Mouse (Mus musculus): ENCODE data around the gene Olfr23. TPM values are rescaled to one million over a fixed set of nuclear protein-coding genes. Genes with fewer than 3 reads are reported as not detected.
"Not testable (repeated sequence)": the region's sequence is repeated elsewhere in the genome, so short reads cannot be mapped to it uniquely, and the experiment has no call there.

Gene Olfr23
- not detected in 2 replicates for polyA plus RNA-seq (2015; fragmentation: Nextera tagmentation; extraction: Ambion mirVana)

DNA sequence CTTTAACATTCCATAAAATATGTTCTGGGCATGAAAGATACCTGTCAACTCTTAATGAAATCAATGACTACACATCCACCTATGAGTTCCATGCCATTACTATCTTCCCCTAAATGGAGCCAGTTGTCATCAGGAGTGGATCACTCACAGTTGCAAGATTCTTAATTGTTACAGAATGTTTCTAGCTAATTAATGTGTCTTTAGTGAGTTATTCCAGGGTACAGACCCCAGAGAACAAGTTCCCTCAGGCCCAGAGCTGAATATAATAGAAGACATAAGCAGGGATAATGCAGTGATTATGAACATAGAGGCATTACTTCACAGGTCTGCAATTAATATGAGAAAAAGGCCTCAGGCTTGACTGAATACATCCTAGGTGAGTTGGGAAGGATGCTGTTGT is at the start of gene Olfr23:
TSS of gene Olfr23 (plus strand) at position 301 of the 400 bp plus-strand sequence.
- peaks cover 18% of the 10 kb centered on the region for H3K9me3 ChIP-seq
- no peaks in the 10 kb centered on the region for H3K27me3 ChIP-seq
- H3K4me3 ChIP-seq (replicated peaks) = no peak within 1 kb of the TSS
- no peaks in the 10 kb centered on the region for H3K4me1 ChIP-seq (replicated peaks)
- H3K4me2 ChIP-seq (replicated peaks) = no peak within 1 kb of the TSS
- no peaks in the 10 kb centered on the region for H3K36me3 ChIP-seq
- ATAC-seq = no peak
- H3K9ac ChIP-seq (replicated peaks) = no peak within 1 kb of the TSS
- H3K27ac ChIP-seq = no peak within 1 kb of the TSS

DNA sequence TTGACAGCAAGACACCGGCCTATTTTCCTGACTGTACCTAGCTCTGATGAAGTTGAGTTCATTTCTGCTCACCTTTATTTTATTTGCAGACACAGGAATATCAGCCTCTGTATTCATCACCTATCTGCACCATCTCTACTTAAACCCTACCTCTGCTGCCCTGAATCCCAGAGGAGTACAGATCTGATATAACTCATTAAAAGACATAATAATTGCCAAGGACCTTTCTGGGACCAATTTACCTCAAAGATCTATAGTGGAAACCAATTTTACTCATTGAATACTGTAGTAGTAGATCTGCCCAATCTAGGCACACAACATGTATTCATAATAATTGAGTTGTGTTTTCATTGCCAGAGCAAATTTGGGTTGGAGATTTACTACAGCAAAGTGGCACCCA is 45.8 kb upstream of the Olfr23 start, which contains the start of gene Olfr394:
TSS of gene Olfr394 (minus strand) at position 101 of the 400 bp plus-strand sequence.
- Histone ChIP-seq H3K4me1 (replicated peaks) (no peaks in the 10 kb centered on the region), H3K4me3 (replicated peaks) (no peak within 1 kb of the TSS), H3K36me3 (no peaks in the 10 kb centered on the region), H3K9me3 (peaks cover 11% of the 10 kb centered on the region; the same call in 1 of the 2 replicates), H3K27ac (no peak within 1 kb of the TSS), H3K9ac (replicated peaks) (no peak within 1 kb of the TSS), H3K27me3 (no peaks in the 10 kb centered on the region), H3K4me2 (replicated peaks) (no peak within 1 kb of the TSS)
- 75% methylated on average over 1 of the region's 1 CpGs for WGBS
- ATAC-seq = no peak

DNA sequence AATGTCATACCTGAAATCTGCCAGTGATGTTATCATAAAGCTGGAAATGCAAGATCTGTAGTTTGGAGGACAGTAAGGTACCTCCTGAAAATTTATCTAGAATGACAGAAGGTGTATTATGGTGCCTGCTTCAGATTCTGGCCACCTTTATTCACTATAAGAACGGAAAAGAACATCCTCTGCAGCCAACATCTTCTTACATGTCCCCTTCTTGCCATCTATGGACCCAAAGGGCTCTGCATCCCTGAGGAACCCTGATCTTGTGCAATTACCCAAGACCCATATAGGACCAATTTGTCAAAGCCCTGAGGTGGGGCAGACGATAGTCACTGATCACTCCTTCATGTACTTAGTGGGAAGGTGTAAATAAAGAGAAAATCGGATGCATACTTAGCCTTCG is 27.3 kb upstream of the Olfr23 start, which contains the start of gene Olfr395:
TSS of gene Olfr395 (minus strand) at position 101 of the 400 bp plus-strand sequence.
- not testable (repeated sequence) for H3K36me3 ChIP-seq; H3K4me2 ChIP-seq (replicated peaks); H3K9ac ChIP-seq (replicated peaks); H3K4me3 ChIP-seq (replicated peaks); H3K27ac ChIP-seq; H3K27me3 ChIP-seq; ATAC-seq; H3K4me1 ChIP-seq (replicated peaks); H3K9me3 ChIP-seq
- 78% methylated on average over 4 of the region's 4 CpGs for WGBS

DNA sequence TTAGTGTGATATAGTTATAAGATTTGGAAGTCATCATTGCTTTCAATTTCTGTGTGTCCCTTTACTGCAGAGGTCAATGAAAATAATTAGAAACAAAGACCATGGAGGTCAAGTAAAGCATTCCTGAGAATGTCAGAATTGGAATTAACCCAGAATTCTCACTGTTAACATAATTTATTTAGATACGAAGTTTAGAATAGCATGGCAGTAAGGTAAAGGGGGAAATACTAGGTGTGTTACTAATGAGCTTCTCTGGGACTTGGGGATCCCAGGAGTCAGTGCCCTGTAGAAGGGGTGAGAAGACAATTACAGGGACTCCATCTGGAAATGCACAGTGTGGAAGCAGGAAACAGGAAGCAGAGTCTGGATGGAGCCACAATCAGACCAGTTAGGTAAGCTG is 24.0 kb downstream of the Olfr23 start, which contains the start of gene Olfr397:
TSS of gene Olfr397 (plus strand) at position 301 of the 400 bp plus-strand sequence.
- Histone ChIP-seq H3K9me3 (peaks cover 15% of the 10 kb centered on the region; the same call in 1 of the 2 replicates), H3K27ac (no peak within 1 kb of the TSS), H3K4me1 (replicated peaks) (no peaks in the 10 kb centered on the region), H3K4me3 (replicated peaks) (no peak within 1 kb of the TSS), H3K27me3 (no peaks in the 10 kb centered on the region), H3K4me2 (replicated peaks) (no peak within 1 kb of the TSS), H3K9ac (replicated peaks) (no peak within 1 kb of the TSS), H3K36me3 (no peaks in the 10 kb centered on the region)
- no peak for ATAC-seq
- WGBS = 75% methylated on average over 1 of the region's 1 CpGs

DNA sequence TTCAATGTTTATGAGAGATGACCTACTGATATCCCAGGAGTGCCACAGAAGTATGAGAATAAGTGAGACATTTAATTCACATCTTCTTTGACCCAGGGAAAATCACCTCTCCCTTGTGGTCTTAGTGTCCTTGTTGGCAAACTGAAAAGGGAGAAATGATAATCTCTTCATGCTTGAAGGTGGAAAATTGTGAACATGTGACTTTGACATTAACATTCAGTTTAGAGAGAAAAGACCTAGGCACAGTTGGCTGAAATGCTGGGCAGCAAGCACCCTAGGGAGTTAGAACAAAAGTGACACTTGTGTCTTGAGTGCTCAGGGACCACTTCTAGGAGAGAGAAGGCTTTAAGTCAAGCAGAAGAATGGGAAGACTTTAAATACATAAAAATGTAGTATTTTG is 53.8 kb downstream of the Olfr23 start, which contains the start of gene Olfr398:
TSS of gene Olfr398 (minus strand) at position 101 of the 400 bp plus-strand sequence.
- H3K4me2 ChIP-seq (replicated peaks) = no peak within 1 kb of the TSS
- H3K27ac ChIP-seq = no peak within 1 kb of the TSS
- no peaks in the 10 kb centered on the region for H3K4me1 ChIP-seq (replicated peaks)
- no peak for ATAC-seq
- no peaks in the 10 kb centered on the region for H3K36me3 ChIP-seq
- H3K9me3 ChIP-seq = peaks cover 24% of the 10 kb centered on the region
- no peaks in the 10 kb centered on the region for H3K27me3 ChIP-seq
- H3K9ac ChIP-seq (replicated peaks) = no peak within 1 kb of the TSS
- no peak within 1 kb of the TSS for H3K4me3 ChIP-seq (replicated peaks)

Other genes starting within 250 kb of the Olfr23 start
- gene Zfp735, start 247.9 kb upstream of the Olfr23 start, polyA plus RNA-seq (2015; fragmentation: Nextera tagmentation; extraction: Ambion mirVana) = not detected in 2 replicates
- gene Olfr389, start 156.0 kb upstream of the Olfr23 start, polyA plus RNA-seq (2015; fragmentation: Nextera tagmentation; extraction: Ambion mirVana) = not detected in 2 replicates
- gene Olfr390, start 153.7 kb upstream of the Olfr23 start, polyA plus RNA-seq (2015; fragmentation: Nextera tagmentation; extraction: Ambion mirVana) = not detected in 2 replicates
- gene Olfr391-ps, start 133.6 kb upstream of the Olfr23 start, polyA plus RNA-seq (2015; fragmentation: Nextera tagmentation; extraction: Ambion mirVana) = not detected in 2 replicates
- not detected in 2 replicates for gene Olfr392, start 119.6 kb upstream of the Olfr23 start, polyA plus RNA-seq (2015; fragmentation: Nextera tagmentation; extraction: Ambion mirVana)
- not detected in 2 replicates for gene Olfr393, start 85.2 kb upstream of the Olfr23 start, polyA plus RNA-seq (2015; fragmentation: Nextera tagmentation; extraction: Ambion mirVana)
- gene Olfr394, start 45.9 kb upstream of the Olfr23 start, polyA plus RNA-seq (2015; fragmentation: Nextera tagmentation; extraction: Ambion mirVana) = not detected in 2 replicates
- not detected in 2 replicates for gene Olfr395, start 27.4 kb upstream of the Olfr23 start, polyA plus RNA-seq (2015; fragmentation: Nextera tagmentation; extraction: Ambion mirVana)
- gene Olfr397, start 24.1 kb downstream of the Olfr23 start, polyA plus RNA-seq (2015; fragmentation: Nextera tagmentation; extraction: Ambion mirVana) = not detected in 2 replicates
- gene Olfr398, start 53.7 kb downstream of the Olfr23 start, polyA plus RNA-seq (2015; fragmentation: Nextera tagmentation; extraction: Ambion mirVana) = 0.03 TPM in 1 of 2 replicates, not detected in the other
- not detected in 2 replicates for gene Olfr139, start 119.9 kb downstream of the Olfr23 start, polyA plus RNA-seq (2015; fragmentation: Nextera tagmentation; extraction: Ambion mirVana)
- gene Olfr399, start 119.9 kb downstream of the Olfr23 start, polyA plus RNA-seq (2015; fragmentation: Nextera tagmentation; extraction: Ambion mirVana) = not detected in 2 replicates
- gene Zfp616, start 133.3 kb downstream of the Olfr23 start, polyA plus RNA-seq (2015; fragmentation: Nextera tagmentation; extraction: Ambion mirVana) = not detected in 2 replicates
- not detected in 2 replicates for gene Olfr401, start 177.0 kb downstream of the Olfr23 start, polyA plus RNA-seq (2015; fragmentation: Nextera tagmentation; extraction: Ambion mirVana)
- gene Olfr402, start 216.9 kb downstream of the Olfr23 start, polyA plus RNA-seq (2015; fragmentation: Nextera tagmentation; extraction: Ambion mirVana) = not detected in 2 replicates
- not detected in 2 replicates for gene Olfr403, start 249.6 kb downstream of the Olfr23 start, polyA plus RNA-seq (2015; fragmentation: Nextera tagmentation; extraction: Ambion mirVana)